Mouse (Mus musculus) kidney, adult 2 months (tissue): ENCODE data around the gene Elfn2.

Experiments used
- CTCF ChIP-seq: fragments of 200-500 bp; conservative IDR thresholded peaks from 2 replicates; pipeline ENCODE4 v1.5.1; 2011; ENCODE audit warnings: low read depth, mild to moderate bottlenecking, control low read depth, low read length, moderate library complexity, mixed read lengths; ENCODE audit not compliant: insufficient read depth, insufficient read length
- POLR2A ChIP-seq: fragments of 200-500 bp; IDR thresholded peaks from one replicate; pipeline ENCODE4 v1.6.1; 2011; ENCODE audit warnings: low read depth, low read length, control low read depth

DNA sequence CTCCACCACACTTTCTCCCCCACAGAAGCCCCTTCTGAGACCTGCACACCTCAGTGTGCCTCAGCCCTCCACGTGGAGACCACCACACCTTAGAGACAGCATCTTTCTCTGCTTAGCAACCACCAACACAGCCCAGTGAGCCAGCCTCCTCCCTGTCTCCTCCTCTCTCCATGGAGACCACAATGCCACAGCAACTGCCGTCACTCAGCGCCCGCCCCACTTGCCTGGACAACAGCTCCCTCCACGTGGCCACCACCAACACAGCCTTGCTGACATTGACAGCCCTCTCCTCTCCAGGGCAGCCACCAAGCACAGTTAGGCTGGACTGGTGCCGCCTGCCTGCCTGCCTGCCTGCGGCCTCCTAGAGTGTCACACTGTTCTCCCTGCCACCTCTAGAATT, 8.8 kb downstream of the Elfn2 start:
- TF ChIP-seq CTCF = no peak
- TF ChIP-seq POLR2A = no peak
